Mouse (Mus musculus) C2C12 (cell line): ENCODE measurements at regions not wholly inside any gene's neighbourhood (a gene's known extent, or its start where the extent isn't known, plus 50 kb on each side); places are given as distances from the start of the nearest gene placed in this dataset.
A peak's percentile ranks its signal among the peaks of the same experiment; 100 is the strongest.

ENCODE experiments used
- H3K27me3 ChIP-seq: one replicate; pipeline ENCODE4 v1.6.1; 2011; ENCODE audit not compliant: control insufficient read depth, insufficient read depth, insufficient read length
- H3K36me3 ChIP-seq: one replicate; pipeline ENCODE4 v1.6.1; 2011; ENCODE audit not compliant: control insufficient read depth, insufficient read depth
- H3K4me3 ChIP-seq: one replicate; pipeline ENCODE4 v1.5.1; 2011; ENCODE audit warnings: mild to moderate bottlenecking, control low read depth; ENCODE audit not compliant: poor library complexity, insufficient read depth, severe bottlenecking
- H3K79me2 ChIP-seq: one replicate; pipeline ENCODE4 v1.6.1; 2011; ENCODE audit not compliant: control insufficient read depth, insufficient read depth
- H3K79me3 ChIP-seq: one replicate; pipeline ENCODE4 v1.6.1; 2011; ENCODE audit warnings: low read depth, control low read depth
- H3ac ChIP-seq: one replicate; pipeline ENCODE3; 2011; ENCODE audit warnings: low read depth; ENCODE audit not compliant: control insufficient read depth, insufficient read length
- CEBPB ChIP-seq: IDR thresholded peaks from one replicate; pipeline ENCODE4 v1.6.1; 2011; ENCODE audit warnings: low read depth, mild to moderate bottlenecking, control low read depth, moderate library complexity
- CTCF ChIP-seq: IDR thresholded peaks from one replicate; pipeline ENCODE4 v1.5.1; 2011; ENCODE audit not compliant: control insufficient read depth, insufficient read depth, insufficient read length
- FOSL1 ChIP-seq: IDR thresholded peaks from one replicate; pipeline ENCODE4 v1.8.0; 2011; ENCODE audit warnings: mild to moderate bottlenecking, low read length; ENCODE audit not compliant: poor library complexity, insufficient read depth, severe bottlenecking
- MAX ChIP-seq: IDR thresholded peaks from one replicate; pipeline ENCODE4 v1.6.1; 2011; ENCODE audit warnings: mild to moderate bottlenecking, control low read depth
- MYOD1 ChIP-seq: IDR thresholded peaks from one replicate; pipeline ENCODE4 v1.6.1; 2011; ENCODE audit warnings: low read depth; ENCODE audit not compliant: control insufficient read depth, insufficient read length
- MYOG ChIP-seq: IDR thresholded peaks from one replicate; pipeline ENCODE4 v1.6.1; 2011; ENCODE audit not compliant: control insufficient read depth, insufficient read length; ENCODE audit errors: extremely low read depth
- USF1 ChIP-seq: IDR thresholded peaks from one replicate; pipeline ENCODE4 v1.6.1; 2011; ENCODE audit warnings: low read depth, mild to moderate bottlenecking, control low read depth, moderate library complexity

- Histone ChIP-seq H3K27me3 (no peaks in the 10 kb centered on the region), H3K79me3 (no peaks in the 10 kb centered on the region), H3K79me2 (no peaks in the 10 kb centered on the region), H3K36me3 (no peaks in the 10 kb centered on the region), H3K4me3 (no peak overlapping the region), H3ac (no peak overlapping the region)
- TF ChIP-seq MYOD1 (no peak), MAX (no peak), USF1 (no peak), CEBPB (no peak), MYOG (no peak), CTCF (no peak)
Observed at GRCm38 (mm10) chr8:113250264-113250663, 385.1 kb upstream of the Mon1b start.

DNA sequence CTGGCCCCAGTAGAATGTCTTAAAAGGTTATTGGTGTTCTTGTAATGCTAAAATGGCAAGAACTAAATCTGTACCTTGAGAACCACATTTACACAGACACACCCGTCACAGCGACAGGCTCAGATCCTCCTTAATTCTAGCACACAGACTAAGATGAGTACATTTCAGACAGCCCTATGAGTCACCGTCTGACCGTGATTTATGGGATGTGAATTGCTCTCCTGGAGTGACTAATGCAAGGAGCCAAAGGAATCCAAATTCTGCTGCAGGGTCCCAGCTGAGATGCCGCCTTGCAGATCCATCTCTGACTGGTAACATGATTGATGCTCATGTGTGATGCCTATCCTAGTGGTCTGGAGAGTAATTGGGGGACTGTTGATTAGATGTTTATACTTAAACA, 381.3 kb upstream of the Mon1b start:
- Histone ChIP-seq H3K79me2 (no peaks in the 10 kb centered on the region), H3K36me3 (no peaks in the 10 kb centered on the region), H3K27me3 (no peaks in the 10 kb centered on the region), H3K79me3 (no peaks in the 10 kb centered on the region), H3K4me3 (no peak overlapping the region), H3ac (no peak overlapping the region)
- TF ChIP-seq CEBPB, result no peak
- TF ChIP-seq USF1, result no peak
- TF ChIP-seq CTCF, result no peak
- peak; percentile 79 for TF ChIP-seq FOSL1
- TF ChIP-seq MYOG, result no peak
- TF ChIP-seq MYOD1, result peak; percentile 17
- TF ChIP-seq MAX, result no peak

- TF ChIP-seq USF1, result no peak
- TF ChIP-seq MYOD1, result no peak
- TF ChIP-seq FOSL1, result no peak
- no peak for TF ChIP-seq MYOG
- TF ChIP-seq CTCF, result no peak
- no peak for TF ChIP-seq MAX
- TF ChIP-seq CEBPB, result no peak
- no peaks in the 10 kb centered on the region for H3K27me3 ChIP-seq
- H3K4me3 ChIP-seq, result no peak overlapping the region
- H3ac ChIP-seq, result no peak overlapping the region
- H3K79me3 ChIP-seq, result no peaks in the 10 kb centered on the region
- H3K36me3 ChIP-seq, result no peaks in the 10 kb centered on the region
- no peaks in the 10 kb centered on the region for H3K79me2 ChIP-seq
Observed at GRCm38 (mm10) chr8:113259477-113259876, 375.9 kb upstream of the Mon1b start.

GRCm38 (mm10) chr8:113263296-113263695, 372.1 kb upstream of the Mon1b start:
- no peaks in the 10 kb centered on the region for H3K79me3 ChIP-seq
- H3K4me3 ChIP-seq, result no peak overlapping the region
- TF ChIP-seq USF1, result no peak
- TF ChIP-seq CEBPB, result no peak
- TF ChIP-seq MAX, result no peak
- TF ChIP-seq MYOD1, result no peak
- no peak for TF ChIP-seq CTCF
- TF ChIP-seq FOSL1, result no peak
- no peak for TF ChIP-seq MYOG
- no peak overlapping the region for H3ac ChIP-seq
- H3K79me2 ChIP-seq, result no peaks in the 10 kb centered on the region
- H3K27me3 ChIP-seq, result no peaks in the 10 kb centered on the region
- H3K36me3 ChIP-seq, result no peaks in the 10 kb centered on the region

- H3K27me3 ChIP-seq, result no peaks in the 10 kb centered on the region
- H3K4me3 ChIP-seq, result no peak overlapping the region
- no peak for TF ChIP-seq MAX
- no peak for TF ChIP-seq USF1
- H3K36me3 ChIP-seq, result no peaks in the 10 kb centered on the region
- H3K79me3 ChIP-seq, result no peaks in the 10 kb centered on the region
- no peaks in the 10 kb centered on the region for H3K79me2 ChIP-seq
- H3ac ChIP-seq, result no peak overlapping the region
Observed at GRCm38 (mm10) chr8:113271262-113271661, 364.1 kb upstream of the Mon1b start.

DNA sequence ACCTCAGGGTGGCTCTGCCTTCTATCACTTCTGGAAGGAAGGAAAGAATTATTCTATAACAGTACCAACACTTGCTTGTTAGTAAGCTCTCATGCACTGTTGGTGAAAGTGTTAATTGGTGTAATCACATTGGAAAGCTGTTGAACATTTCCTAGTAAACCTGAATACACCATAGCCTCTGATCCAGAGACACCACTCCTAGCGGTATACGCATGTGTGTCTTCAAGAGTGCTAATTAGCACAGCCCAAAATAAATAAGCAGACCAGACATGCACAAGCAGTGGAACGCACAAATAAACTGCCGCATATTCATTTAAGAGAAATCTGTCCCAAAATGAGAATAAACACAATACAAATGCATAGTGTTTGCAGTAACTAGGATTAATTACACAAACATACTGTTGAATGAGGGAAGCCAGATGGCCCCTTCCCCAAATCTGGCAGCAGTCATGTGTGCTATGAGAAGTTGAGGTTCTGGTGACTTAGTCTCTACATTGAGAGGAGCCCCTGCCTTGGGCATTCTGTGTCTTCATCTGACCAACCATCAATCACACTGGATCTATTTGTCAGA, 335.0 kb upstream of the Mon1b start:
- Histone ChIP-seq H3K4me3 (no peak overlapping the region), H3ac (no peak overlapping the region), H3K79me3 (no peaks in the 10 kb centered on the region), H3K27me3 (no peaks in the 10 kb centered on the region), H3K79me2 (no peaks in the 10 kb centered on the region), H3K36me3 (no peaks in the 10 kb centered on the region)
- no peak for TF ChIP-seq CTCF
- no peak for TF ChIP-seq CEBPB
- no peak for TF ChIP-seq MYOD1
- TF ChIP-seq FOSL1, result no peak
- no peak for TF ChIP-seq MAX
- no peak for TF ChIP-seq MYOG
- TF ChIP-seq USF1, result no peak
